Mouse (Mus musculus) kidney, postnatal 14 days (tissue): Measurements from ENCODE around the gene Spata25.
A peak's percentile ranks its signal among the peaks of the same experiment; 100 is the strongest.
"Not testable (repeated sequence)": the region's sequence is repeated elsewhere in the genome, so short reads cannot be mapped to it uniquely, and the experiment has no call there.

ENCODE experiments used
- DNase-seq: peaks from one replicate; pipeline ENCODE4 v3.0.0; 2022; ENCODE audit warnings: mixed read lengths

Gene Spata25

GRCm38 (mm10) chr2:164828437-164828836, at the start of gene Spata25:
Gene Spata25, minus strand, starts transcription at chr2:164828537.
- no peak for DNase-seq

GRCm38 (mm10) chr2:164877376-164878215, 49.3 kb upstream of the Spata25 start:
- not testable (repeated sequence) for DNase-seq

GRCm38 (mm10) chr2:164875648-164876047, 47.3 kb upstream of the Spata25 start:
- not testable (repeated sequence) for DNase-seq

GRCm38 (mm10) chr2:164874239-164874769, 46.0 kb upstream of the Spata25 start:
- DNase-seq: peak; percentile 63

- DNase-seq: no peak
Observed at GRCm38 (mm10) chr2:164873621-164874020, 45.3 kb upstream of the Spata25 start.

- no peak for DNase-seq
Observed at GRCm38 (mm10) chr2:164871602-164872303, 43.4 kb upstream of the Spata25 start.

- no peak for DNase-seq
Observed at GRCm38 (mm10) chr2:164868491-164868890, 40.2 kb upstream of the Spata25 start.

GRCm38 (mm10) chr2:164867566-164867965, 39.2 kb upstream of the Spata25 start:
- no peak for DNase-seq

- DNase-seq: peak; percentile 81
Observed at GRCm38 (mm10) chr2:164866741-164867551, 38.6 kb upstream of the Spata25 start.

GRCm38 (mm10) chr2:164864593-164864992, 36.3 kb upstream of the Spata25 start:
- DNase-seq: no peak

- not testable (repeated sequence) for DNase-seq
Observed at GRCm38 (mm10) chr2:164863411-164863810, 35.1 kb upstream of the Spata25 start.

GRCm38 (mm10) chr2:164862179-164862861, 34.0 kb upstream of the Spata25 start:
- DNase-seq: peak; percentile 87

- DNase-seq: no peak
Observed at GRCm38 (mm10) chr2:164861094-164861493, 32.8 kb upstream of the Spata25 start.

- peak; percentile 56 for DNase-seq
Observed at GRCm38 (mm10) chr2:164859640-164860432, 31.5 kb upstream of the Spata25 start.

- DNase-seq: no peak
Observed at GRCm38 (mm10) chr2:164859155-164859554, 30.8 kb upstream of the Spata25 start.

GRCm38 (mm10) chr2:164857842-164858553, 29.7 kb upstream of the Spata25 start:
- no peak for DNase-seq

GRCm38 (mm10) chr2:164857101-164857821, 28.9 kb upstream of the Spata25 start, which contains the start of gene Pltp:
Gene Pltp, minus strand, starts transcription at chr2:164857711.
- peak; percentile 69 for DNase-seq

GRCm38 (mm10) chr2:164856309-164857100, 28.2 kb upstream of the Spata25 start:
- DNase-seq: no peak

GRCm38 (mm10) chr2:164855572-164855971, 27.2 kb upstream of the Spata25 start:
- DNase-seq: not testable (repeated sequence)
